Mouse (Mus musculus) lung, adult 2 months (tissue): ENCODE measurements around the gene Upf1.

Experiments used
- CTCF ChIP-seq: fragments of 200-500 bp; IDR thresholded peaks from 2 replicates; pipeline ENCODE4 v1.5.1; 2011; ENCODE audit warnings: mild to moderate bottlenecking, low read length, control low read depth; ENCODE audit not compliant: insufficient read depth
- POLR2A ChIP-seq: fragments of 200-500 bp; IDR thresholded peaks from 2 replicates; pipeline ENCODE4 v1.6.1; 2011; ENCODE audit warnings: low read depth, mild to moderate bottlenecking, control low read depth, low read length, borderline replicate concordance; ENCODE audit errors: extremely low read depth

- TF ChIP-seq CTCF (no peak), POLR2A (no peak)
These were observed 21.6 kb downstream of the Upf1 start for GRCm38 (mm10) chr8:70331526-70331925.
